Mouse (Mus musculus): Measurements from ENCODE around the gene Tmprss11b. TPM values are rescaled to one million over a fixed set of nuclear protein-coding genes. Genes with fewer than 3 reads are reported as not detected.

Gene Tmprss11b
- polyA plus RNA-seq, 1 experiment from 2014 or later = not detected

Other genes starting within 250 kb of the Tmprss11b start
- gene Tmprss11a, start 207.4 kb downstream of the Tmprss11b start, polyA plus RNA-seq (2015; fragmentation: Nextera tagmentation; extraction: Ambion mirVana) = not detected in 2 replicates
- not detected in 2 replicates for gene Tmprss11g, start 157.8 kb downstream of the Tmprss11b start, polyA plus RNA-seq (2015; fragmentation: Nextera tagmentation; extraction: Ambion mirVana)
- not detected in 2 replicates for gene Tmprss11f, start 43.9 kb downstream of the Tmprss11b start, polyA plus RNA-seq (2015; fragmentation: Nextera tagmentation; extraction: Ambion mirVana)
- gene Tmprss11e, start 69.5 kb upstream of the Tmprss11b start, polyA plus RNA-seq (2015; fragmentation: Nextera tagmentation; extraction: Ambion mirVana) = not detected in 2 replicates
- 36.6 and 37.9 TPM in 2 replicates for gene Ythdc1, start 127.9 kb upstream of the Tmprss11b start, polyA plus RNA-seq (2015; fragmentation: Nextera tagmentation; extraction: Ambion mirVana)
- not detected in 2 replicates for gene Ugt2b34, start 230.6 kb upstream of the Tmprss11b start, polyA plus RNA-seq (2015; fragmentation: Nextera tagmentation; extraction: Ambion mirVana)

All from midbrain, embryonic 15.5 days (tissue).